Mouse (Mus musculus) stomach, postnatal 0 days (tissue): ENCODE measurements around the gene Adh6a.

Source experiments
- CTCF ChIP-seq: IDR thresholded peaks from 2 replicates; pipeline ENCODE4 v1.5.1; 2016; ENCODE audit warnings: antibody characterized with exemption, low read depth, mild to moderate bottlenecking, moderate library complexity
- EP300 ChIP-seq: optimal IDR thresholded peaks from 2 replicates; pipeline ENCODE3; 2016; ENCODE audit warnings: antibody characterized with exemption

- TF ChIP-seq CTCF (no peak), EP300 (no peak)
Measured at GRCm38 (mm10) chr3:138282556-138282955, 30.5 kb upstream of the Adh6a start.
